Mouse (Mus musculus) layer of hippocampus, adult 8-10 months (tissue): ENCODE results near the gene Zfpm1. TPM values are rescaled to one million over a fixed set of nuclear protein-coding genes. Genes with fewer than 3 reads are reported as not detected.
"Not testable (repeated sequence)": the region's sequence is repeated elsewhere in the genome, so short reads cannot be mapped to it uniquely, and the experiment has no call there.

Experiments used
- DNase-seq, 2 experiments: peaks; one replicate each; pipeline ENCODE4 v3.0.0; 2022; ENCODE audit warnings: low spot score in 2 of 2
- total RNA-seq, 4 experiments: library from RNA; stranded (reverse); gene quantifications; 2 replicates each; pipeline ENCODE4 v1.2.4; 2022

Gene Zfpm1
- total RNA-seq, 4 experiments from 2014 or later, result 37.3 to 45.5 (median 41.5) TPM

DNA sequence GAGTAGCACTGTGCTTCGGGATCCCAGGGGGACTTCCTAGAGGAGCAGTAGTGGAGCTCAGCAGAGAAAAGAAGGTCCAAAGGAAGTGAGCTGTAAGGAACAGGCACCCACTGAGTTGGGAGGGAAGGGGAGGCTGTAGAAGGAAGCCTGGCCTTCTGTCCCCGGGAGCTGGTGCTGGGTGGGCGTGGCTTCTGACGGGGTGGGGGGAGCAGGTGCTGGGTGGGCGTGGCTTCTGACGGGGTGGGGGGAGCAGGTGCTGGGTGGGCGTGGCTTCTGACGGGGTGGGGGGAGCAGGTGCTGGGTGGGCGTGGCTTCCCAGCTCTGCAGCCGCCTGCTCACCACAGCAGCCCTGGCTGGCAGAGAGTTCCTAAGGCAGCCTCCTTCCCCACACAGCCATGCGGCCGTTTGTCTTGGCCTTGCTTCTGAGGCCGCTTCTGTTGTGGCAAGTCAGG lies 42.0 kb downstream of the Zfpm1 start:
- not testable (repeated sequence) for DNase-seq

DNA sequence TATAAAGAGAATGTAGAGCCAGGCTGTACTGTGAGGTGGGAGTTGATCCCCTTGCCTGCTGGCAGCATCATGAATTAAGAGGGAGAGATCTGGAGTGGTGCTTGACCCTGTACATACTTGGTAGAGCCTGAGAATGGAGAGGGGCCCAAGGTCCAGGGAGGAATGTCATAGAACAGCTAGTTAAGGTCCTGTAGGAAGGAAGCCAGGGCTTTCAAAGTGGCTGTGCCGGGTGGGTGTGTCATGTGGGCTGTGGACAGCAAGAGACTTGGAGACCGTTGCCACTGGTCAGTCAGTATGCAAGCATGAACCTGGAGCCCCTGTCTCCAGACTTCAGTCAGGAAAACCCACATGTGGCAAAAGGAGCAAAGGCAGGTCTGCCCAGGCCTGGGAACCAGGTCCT lies 43.3 kb downstream of the Zfpm1 start:
- no peak for DNase-seq

DNA sequence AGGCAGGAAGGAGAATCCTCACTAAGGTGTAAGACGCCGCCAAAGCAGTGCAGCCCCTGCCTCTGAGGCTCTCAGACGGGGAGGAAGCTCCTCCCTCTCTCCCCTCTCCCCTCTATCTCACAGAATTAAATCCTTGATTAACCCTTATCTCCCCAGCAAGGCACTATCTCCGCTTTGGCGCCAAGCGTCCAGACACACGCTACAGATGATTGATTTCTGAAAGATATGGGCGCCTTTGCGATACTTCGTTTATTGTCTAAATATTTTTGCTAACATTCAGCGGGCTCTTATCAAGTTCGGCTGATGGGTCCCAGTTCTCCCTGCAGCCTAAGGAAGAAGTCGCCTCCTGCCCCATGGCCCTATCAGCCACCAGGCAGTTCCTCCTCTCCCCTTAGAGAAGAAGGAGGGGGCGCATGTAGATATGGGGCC lies 44.2 kb downstream of the Zfpm1 start:
- DNase-seq, result no peak

DNA sequence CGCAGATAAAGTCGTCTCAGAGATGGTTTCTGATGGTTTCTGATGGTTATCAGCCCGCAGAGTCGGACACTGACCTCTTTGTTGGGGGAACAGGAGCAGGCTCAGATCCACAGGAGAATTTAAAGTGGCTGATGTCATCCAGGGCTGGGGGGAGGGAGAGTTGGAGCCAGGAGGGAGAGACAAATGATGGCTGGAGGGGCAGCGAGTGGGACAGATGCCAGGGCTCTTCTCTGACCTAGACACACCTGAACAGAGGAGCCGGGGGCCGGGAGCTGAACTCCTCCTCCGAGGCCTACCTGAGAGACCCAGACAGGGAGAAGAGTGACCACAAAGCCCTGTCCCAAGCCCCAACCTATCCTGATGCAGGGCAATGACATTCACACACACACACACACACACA lies 47.1 kb downstream of the Zfpm1 start:
- DNase-seq, result no peak

DNA sequence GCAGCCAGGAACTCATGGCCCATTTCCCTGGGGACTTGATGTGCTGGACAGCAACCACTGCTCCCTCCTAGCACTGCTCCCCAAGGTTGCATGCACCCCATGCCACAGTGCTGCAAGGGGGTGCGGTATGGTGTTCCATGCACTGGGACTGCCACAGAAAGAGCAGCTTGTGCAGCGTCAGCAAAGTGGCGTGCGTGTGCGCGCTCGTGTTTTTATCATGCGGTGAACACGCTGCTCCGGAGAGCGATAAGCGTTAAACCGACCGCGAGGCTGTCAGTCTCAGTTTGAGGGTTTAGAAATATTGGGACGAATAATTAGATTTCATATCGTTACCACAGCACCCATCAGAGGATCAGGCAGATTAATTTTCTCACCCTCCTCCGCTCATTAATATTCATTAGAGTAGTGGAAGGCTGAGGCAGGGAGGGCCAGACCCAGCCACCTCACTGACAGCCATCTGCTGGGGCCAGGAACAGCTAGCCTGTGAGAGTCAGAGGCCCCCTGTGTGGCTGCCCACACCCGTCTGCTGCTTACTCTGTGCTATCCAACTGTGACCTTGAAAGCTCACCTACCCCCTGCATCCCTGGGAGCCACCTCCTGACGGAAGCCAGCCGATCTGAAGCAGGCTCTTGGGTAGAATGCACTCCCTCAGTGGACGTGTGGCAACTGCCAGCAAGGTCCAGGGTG lies 47.8 kb downstream of the Zfpm1 start:
- DNase-seq, result no peak

DNA sequence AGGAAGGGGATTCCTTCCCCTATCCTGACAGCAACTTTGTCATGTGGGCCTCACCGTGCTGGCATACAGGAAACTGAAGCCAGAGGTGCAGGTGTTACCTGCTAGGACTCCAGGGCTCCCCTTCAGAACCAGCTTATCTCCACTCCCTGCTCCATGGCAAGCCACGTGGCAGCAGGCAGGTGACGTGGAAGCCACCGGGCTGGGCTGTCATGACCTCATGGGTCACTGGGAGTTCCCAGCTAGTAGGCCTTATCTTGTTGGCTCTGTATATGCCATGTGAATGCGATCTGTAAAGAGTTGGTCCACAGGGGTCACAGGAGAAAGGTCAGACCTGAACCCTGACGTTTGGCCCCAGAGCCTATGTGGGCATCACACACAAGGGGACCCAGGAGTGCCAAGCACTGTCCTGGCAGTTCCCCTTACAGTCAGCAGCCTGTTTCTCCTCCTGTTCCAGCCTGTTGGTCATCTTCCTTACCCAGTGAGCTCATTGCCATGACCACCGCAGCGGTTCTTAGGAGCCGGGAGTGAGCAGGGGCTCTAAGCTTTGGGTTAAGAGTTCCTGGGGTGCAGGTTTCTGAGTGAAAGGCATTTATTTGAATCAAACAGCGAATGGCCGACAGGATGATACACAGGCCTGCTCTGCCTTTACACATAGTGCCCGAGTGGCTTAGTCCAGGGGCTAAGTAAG lies 48.6 kb downstream of the Zfpm1 start:
- DNase-seq, result no peak

DNA sequence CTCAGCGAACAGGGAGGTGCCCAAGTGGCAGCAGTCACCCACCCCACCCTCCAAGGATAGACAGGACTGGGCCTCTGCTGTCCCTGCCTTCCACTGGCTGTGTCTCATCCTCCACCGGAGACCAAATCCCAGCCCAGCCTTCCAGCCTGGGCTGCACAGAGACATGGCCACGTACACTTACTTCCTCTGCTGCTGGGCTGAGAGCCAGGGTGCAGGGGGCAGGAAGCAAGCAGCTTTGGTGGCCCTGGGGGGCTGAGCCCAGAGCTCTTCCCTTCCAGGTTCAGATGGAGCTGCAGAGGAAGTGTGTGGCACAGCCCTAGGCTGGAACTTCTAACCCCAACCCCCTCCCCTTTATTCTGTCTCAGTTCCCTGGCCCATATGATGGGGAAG lies 49.2 kb downstream of the Zfpm1 start:
- DNase-seq, result no peak

DNA sequence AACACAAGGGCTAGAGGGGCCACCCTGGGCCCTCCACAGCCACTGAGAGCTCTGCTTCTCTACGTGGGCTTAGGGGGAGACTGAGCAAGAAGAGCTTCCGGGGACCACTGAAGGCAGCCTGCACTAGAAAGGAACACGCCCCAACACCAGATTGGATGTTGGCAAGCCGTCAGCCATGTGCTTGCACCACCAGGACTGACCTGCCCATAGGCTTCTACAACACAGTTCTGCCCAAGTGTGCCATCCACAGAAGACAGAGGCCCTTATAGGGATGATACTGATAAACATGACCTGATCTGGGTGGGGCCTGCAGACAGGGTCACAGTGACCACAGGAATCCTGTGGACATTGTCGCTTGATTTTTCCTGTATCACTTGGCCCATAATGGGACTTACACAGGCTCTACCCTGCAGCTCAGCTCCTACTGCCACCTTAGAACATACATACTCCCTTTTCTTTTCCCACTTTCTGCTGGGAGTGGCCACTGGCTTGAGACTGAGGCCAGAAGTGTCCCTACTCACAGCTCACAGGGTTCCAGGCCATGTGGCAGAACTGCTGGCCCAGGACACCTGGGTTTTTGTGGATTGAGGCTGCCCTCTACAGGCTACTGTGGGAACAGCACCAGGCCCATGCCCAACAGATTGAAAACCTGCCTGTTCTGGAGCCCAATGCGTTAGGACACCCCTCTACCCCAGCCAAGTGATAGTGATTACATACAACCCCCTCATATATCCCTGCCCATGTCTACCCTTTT lies 51.0 kb downstream of the Zfpm1 start:
- DNase-seq, result peak; percentile 67 to 89

DNA sequence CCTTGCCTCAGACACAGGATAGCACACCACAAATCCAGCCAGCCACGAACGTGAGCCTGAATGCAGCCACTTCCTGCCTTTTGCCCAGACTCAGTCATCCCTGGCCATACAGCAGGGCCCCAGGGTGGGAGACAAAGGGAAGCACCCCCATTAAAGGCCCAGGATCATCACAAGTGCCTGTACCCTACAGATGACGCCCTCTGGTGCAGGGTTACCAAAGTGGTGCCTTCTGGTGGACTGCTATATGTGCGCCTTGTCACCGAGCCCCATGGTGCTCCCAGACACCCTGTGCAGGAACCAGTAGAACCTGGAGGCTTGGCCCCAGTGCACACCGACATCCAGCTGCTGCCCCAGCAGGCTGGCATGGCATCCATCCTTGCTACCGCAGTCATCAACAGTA lies 51.6 kb downstream of the Zfpm1 start:
- no peak for DNase-seq

DNA sequence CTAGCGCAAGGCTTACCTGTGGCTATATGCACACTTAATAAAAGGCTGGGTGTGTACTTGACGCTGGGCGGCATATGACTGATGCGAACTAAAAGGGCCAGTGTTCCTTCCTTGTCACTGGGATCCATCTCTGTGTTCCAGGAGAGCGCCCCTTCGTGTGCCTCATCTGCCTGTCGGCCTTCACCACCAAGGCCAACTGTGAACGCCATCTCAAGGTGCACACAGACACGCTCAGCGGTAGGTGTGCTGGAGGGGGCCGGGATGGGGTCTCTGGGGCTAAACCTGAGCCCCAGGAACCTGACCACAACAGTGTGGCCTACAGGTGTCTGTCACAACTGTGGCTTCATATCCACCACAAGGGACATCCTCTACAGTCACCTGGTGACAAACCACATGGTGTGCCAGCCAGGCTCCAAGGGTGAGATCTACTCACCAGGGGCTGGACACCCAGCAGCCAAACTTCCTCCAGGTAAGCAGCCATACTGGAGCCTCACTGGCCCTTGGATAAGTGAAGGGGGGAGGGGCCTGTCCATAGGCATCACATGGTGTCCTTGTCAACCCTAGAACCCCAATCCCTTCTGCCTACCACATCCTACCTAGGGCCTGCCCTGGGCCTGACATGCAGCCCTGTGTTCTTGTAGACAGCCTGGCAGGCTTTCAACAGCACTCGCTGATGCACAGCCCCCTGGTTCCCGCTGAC lies 53.0 kb downstream of the Zfpm1 start:
- DNase-seq, result no peak

DNA sequence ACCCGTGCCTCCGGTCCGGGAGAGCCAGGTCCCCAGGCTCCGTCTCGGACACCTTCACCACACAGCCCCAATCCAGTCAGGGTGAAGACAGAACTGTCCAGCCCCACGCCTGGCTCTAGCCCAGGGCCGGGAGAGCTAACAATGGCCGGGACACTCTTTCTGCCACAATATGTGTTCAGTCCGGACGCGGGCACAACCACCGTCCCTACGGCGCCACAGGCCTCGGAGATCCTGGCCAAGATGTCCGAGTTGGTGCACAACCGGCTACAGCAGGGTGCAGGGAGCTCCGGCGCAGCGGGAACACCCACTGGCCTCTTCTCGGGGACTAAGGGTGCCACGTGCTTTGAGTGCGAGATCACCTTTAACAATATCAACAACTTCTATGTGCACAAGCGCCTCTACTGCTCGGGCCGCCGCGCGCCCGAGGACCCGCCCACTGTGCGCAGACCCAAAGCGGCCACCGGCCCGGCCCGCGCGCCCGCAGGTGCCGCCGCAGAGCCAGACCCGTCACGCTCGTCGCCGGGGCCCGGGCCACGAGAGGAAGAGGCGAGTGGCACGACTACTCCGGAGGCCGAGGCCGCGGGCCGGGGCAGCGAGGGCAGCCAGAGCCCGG lies 53.8 kb downstream of the Zfpm1 start:
- no peak for DNase-seq

DNA sequence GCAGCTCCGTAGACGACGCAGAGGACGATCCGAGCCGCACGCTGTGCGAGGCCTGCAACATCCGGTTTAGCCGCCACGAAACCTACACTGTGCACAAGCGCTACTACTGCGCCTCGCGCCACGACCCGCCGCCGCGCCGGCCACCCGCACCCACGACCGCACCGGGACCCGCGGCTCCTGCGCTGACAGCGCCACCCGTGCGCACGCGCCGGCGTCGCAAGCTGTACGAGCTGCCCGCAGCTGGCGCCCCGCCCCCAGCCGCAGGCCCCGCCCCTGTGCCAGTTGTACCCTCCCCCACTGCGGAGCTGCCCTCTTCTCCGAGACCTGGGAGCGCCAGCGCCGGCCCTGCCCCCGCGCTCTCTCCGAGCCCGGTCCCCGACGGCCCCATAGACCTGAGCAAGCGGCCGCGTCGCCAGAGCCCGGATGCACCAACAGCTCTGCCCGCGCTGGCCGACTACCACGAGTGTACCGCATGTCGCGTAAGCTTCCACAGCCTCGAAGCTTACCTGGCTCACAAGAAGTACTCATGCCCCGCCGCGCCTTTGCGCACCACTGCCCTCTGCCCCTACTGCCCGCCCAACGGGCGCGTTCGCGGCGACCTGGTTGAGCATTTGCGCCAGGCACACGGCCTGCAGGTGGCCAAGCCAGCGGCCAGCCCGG lies 54.4 kb downstream of the Zfpm1 start:
- no peak for DNase-seq

DNA sequence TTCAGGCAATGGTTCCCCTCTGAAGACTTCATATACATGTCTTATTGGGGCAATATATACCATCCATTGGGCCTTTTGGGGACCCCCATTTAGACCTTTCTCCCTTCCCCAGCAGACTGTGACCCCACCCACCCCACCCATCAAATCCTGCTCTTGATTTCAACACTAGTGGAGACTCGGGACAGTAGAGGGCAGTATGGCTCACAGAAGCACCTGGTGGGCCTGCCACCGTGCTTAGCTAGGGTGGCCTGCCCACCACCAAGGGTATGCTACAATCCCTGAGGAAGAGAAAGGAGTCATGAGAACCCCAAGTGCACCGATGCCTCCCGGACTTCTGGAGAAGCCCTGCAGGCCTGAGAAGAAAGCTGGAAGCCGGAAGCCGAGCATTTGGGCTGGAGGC lies 56.9 kb downstream of the Zfpm1 start:
- DNase-seq, result no peak

DNA sequence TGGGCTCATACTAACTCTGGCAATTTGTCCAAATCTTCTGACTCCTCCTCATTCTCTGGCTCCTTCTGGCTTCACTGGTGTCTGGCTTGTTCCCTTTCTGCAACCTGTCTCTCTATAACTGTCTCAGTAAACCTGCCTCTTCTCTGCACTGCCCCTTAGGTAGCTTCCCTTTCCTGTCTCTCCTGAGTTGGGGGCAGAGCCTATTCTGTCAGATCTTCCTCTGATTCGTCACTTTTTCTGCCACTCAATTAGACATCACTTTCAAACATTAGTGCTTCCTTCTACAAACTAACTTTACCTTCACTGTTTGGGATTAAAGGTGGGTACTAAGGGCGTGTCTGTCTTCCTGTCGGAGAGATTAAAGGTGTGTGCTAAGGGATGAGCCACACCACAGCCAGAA lies 58.8 kb downstream of the Zfpm1 start:
- no peak for DNase-seq

DNA sequence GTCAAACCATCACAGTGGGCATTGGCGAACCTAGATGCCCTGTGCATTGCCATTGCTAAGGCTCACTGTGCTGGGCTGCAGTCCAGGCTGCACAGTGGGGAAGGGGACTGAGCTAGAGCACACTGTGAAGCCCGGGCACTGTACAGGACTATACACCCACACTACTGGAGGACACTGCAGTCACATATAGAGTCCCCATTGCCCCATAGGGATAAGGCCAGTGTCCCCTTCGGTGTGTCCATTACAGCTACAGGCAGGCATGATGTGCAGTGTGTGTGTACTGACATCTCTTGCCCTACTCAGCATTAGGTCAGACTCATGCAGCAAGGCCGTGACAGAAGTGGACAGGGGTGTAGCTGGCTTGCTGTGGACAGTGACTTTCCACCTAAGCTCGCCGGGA lies 59.8 kb downstream of the Zfpm1 start:
- DNase-seq, result no peak

DNA sequence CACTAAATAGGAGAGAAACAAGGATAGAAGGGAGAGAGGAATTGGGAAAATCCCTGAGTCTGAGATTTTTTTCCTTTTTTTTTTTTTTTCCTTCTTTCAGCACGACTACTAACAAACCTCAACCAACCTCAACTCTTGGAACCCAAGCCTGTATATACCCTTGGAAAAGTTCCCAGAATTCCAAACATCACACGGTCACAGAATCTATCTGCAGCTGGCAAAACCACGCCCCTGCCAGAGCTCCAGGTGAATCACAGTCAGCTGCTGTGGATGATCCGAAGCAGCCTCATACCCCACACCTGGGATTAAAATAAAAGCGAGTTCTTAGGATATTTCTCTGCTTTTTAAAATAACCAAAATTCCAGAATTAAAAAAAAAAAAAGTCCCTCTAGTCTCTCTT lies 60.4 kb downstream of the Zfpm1 start:
- no peak for DNase-seq

DNA sequence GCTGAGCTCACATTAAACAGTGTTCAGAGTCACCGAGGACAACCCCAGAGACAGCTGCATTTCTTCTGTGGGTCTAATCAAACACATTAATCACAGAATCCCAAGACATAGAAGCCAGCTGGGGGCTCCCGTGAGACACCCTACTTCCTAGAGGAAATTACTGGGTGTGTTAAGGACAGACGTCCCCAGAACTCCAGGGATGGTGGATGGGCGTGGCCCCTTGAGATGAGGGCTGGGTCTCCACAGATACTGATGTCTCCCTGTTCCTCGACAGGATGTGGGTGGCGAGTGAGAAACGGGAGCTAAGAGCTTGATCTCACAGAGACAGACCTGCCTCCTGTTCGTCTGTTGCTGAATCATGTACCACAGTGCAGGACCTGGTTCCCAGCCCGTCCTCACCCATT lies 60.9 kb downstream of the Zfpm1 start:
- no peak for DNase-seq

DNA sequence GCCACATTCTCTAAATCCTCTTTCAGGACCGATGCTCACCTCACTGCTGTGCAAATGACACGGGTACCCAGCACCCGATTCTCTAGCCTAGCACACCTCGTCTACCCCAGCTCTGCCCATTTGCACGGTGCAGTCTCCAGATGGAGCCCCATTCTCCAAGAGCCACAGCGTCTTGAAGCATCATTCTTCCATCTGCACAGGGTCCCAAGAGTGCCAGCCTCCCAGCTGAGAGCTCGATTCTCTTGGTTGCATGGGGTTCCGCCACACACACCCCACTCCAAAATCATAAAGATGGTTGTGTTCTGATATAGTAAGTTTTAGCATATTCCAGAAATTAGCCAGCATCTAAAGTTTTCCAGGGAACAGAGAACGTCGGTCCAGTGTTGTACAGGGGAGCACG lies 61.4 kb downstream of the Zfpm1 start:
- no peak for DNase-seq

DNA sequence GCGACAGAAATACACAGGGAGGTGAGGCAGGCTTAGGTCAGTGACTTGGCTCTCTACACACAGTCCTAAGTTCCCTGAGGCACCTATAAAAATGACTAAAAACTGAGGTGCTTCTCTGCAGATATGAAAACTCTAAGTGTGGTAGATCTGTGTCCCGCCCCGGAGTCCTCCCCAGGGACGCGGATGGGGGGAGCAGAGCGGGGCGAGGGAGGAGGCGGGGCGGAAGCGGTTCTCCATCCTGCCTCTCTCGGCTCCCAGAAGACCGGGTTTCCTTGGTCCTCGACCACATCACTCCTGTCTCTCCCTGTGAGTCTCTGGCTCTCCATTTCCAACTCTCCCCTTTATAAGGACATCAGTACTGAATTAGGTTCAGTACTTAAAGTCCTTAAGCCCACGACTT lies 61.8 kb downstream of the Zfpm1 start:
- no peak for DNase-seq

DNA sequence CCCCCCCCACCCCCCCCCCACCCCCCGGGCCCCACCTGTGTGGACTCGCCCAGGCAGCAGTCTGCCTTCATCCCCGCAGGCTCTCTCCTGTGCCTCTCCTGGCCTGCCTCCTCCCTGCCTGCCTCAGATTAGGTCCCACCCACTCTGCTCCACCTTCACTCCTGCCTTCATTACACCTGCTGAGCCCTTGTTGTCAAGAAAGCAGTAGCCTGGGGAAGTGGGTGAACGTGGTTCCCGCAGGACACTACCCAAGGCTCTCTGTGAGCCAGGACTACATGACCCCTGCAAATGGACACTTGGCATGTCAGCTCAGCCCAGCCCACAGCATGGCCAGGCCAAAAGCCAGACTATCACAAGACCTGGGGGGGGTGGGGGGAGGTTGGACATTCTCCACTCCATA lies 62.3 kb downstream of the Zfpm1 start:
- no peak for DNase-seq
